Mouse (Mus musculus): ENCODE measurements at regions not wholly inside any gene's neighbourhood (a gene's known extent, or its start where the extent isn't known, plus 50 kb on each side); places are given as distances from the start of the nearest gene placed in this dataset.

GRCm38 (mm10) chr16:93033943-93034342, 208.0 kb upstream of the Runx1 start:
- no peak for TF ChIP-seq CTCF (IDR thresholded peaks at IDR 0.05; ENCODE audit: borderline replicate concordance, insufficient read depth, low read length)
- TF ChIP-seq POLR2A (IDR thresholded peaks at IDR 0.05; ENCODE audit: low read depth, low read length), result no peak

All from embryonic fibroblast, embryonic 13.5 days (primary cell).